ENCODE assay signal across 12 mouse cellular contexts in genomic region chr11:57707114-57707798, GRCm38 (mm10).
DNase-seq lines count a peak whose midpoint lies in the region; ATAC-seq and TF ChIP-seq lines count a peak whose summit lies in the region.
"Had no signal": no experiment of that assay in that cellular context is flagged by ENCODE, and none has a peak within 500 bp of the region (broad histone marks: within the 10 kb centered on the region; RNA-seq: fewer than 3 reads in every experiment).

No protein-coding gene starts in this region.

- TF ChIP-seq CTCF in lung, embryonic 14.5 days (IDR thresholded peaks at IDR 0.05; ENCODE audit: low read depth): peak; percentile 44

- no peaks in the 10 kb centered on the region for H3K27me3 ChIP-seq in lung, embryonic 14.5 days (ENCODE audit: insufficient read depth, low read length)
- H3K27me3 ChIP-seq: forebrain, embryonic 13.5 days had no signal

- H3K4me3 ChIP-seq in lung, embryonic 14.5 days (ENCODE audit: low read depth, low read length): no peak overlapping the region
- H3K4me3 ChIP-seq: forebrain, embryonic 13.5 days had no signal

- H3K27ac ChIP-seq in lung, embryonic 14.5 days (ENCODE audit: low read depth): no peak overlapping the region
- H3K27ac ChIP-seq: forebrain, embryonic 13.5 days had no signal

- H3K4me1 ChIP-seq in lung, embryonic 14.5 days (ENCODE audit: insufficient read depth): no peaks in the 10 kb centered on the region

- no peak overlapping the region for H3K9ac ChIP-seq in lung, embryonic 14.5 days
- H3K9ac ChIP-seq: forebrain, embryonic 13.5 days had no signal

- intact Hi-C loops in left cerebral cortex, postnatal 14 days (cut with DNase I): no loop called here

- H3K36me3 ChIP-seq in lung, embryonic 14.5 days (ENCODE audit: insufficient read depth): no peaks in the 10 kb centered on the region

- ATAC-seq in lung, embryonic 14.5 days (ENCODE audit: insufficient read depth): no peak
- ATAC-seq in common myeloid progenitor, adult 5-6 weeks (replicated peaks; ENCODE audit: low read depth, poor library complexity, severe bottlenecking): peak; percentile 57
- ATAC-seq: forebrain, embryonic 13.5 days had no signal

- no peak for DNase-seq in lung, embryonic 14.5 days
- DNase-seq in lung, postnatal 14 days: no peak
- DNase-seq in Muller cell, postnatal 12 days (ENCODE audit: inconsistent ontology term): peak; percentile 65
- DNase-seq in naive thymus-derived CD4-positive, alpha-beta T cell, adult 2 months (ENCODE audit: low read depth): peak; percentile 55
- DNase-seq in left cerebral cortex, adult 18-20 months (ENCODE audit: low spot score in 2 of 2): no peak
- DNase-seq in left cerebral cortex, postnatal 14 days (ENCODE audit: low spot score in 2 of 2): no peak
- DNase-seq: cerebellum, adult 18-20 months; kidney, postnatal 10 days; lung, adult 18-20 months; thymus, adult 18-20 months had no signal

- peaks cover 3% of the 10 kb centered on the region; the same call in 1 of the 2 replicates for H3K9me3 ChIP-seq in lung, embryonic 14.5 days (ENCODE audit: low read depth, low read length)

- H3K4me2 ChIP-seq in lung, embryonic 14.5 days: no peak overlapping the region
- H3K4me2 ChIP-seq: forebrain, embryonic 13.5 days had no signal

- 89% methylated on average over 5 of the region's 5 CpGs for WGBS in lung, embryonic 14.5 days

Comparison
In these comparisons a context has a peak if more than half of its experiments do, and no peak if none do; other contexts are left out.
1. DNase-seq: peak in Muller cell, postnatal 12 days (single experiment) and naive thymus-derived CD4-positive, alpha-beta T cell, adult 2 months (single experiment); none in lung, embryonic 14.5 days (single experiment), lung, postnatal 14 days (single experiment), left cerebral cortex, adult 18-20 months (0 of 2) and left cerebral cortex, postnatal 14 days (0 of 2).